Mouse (Mus musculus) liver, embryonic 11.5 days (tissue): Measurements from ENCODE around the gene Prkacb. TPM values are rescaled to one million over a fixed set of nuclear protein-coding genes. Genes with fewer than 3 reads are reported as not detected.

Experiments used
- ATAC-seq: fragments of 200-750 bp; cut with Nextera tagmentation; replicated peaks from 2 replicates; pipeline ENCODE4 v1.8.0; 2017; ENCODE audit warnings: moderate number of reproducible peaks, mild to moderate bottlenecking, moderate TSS enrichment, moderate library complexity; ENCODE audit not compliant: low FRiP score
- DNase-seq: peaks from one replicate; pipeline ENCODE4 v3.0.0-alpha.2; 2017; ENCODE audit warnings: low spot score
- H3K27ac ChIP-seq: fragments of 300-500 bp; sonication (generic); 2 replicates; pipeline ENCODE4 v1.5.1; 2014; ENCODE audit warnings: mild to moderate bottlenecking, low read depth, low read length, control low read depth
- H3K27me3 ChIP-seq: fragments of 300-500 bp; sonication (generic); replicated peaks from 2 replicates; pipeline ENCODE4 v1.6.1; 2014; ENCODE audit warnings: low read length, mixed read lengths; ENCODE audit not compliant: control insufficient read depth, insufficient read depth
- H3K36me3 ChIP-seq: fragments of 300-500 bp; sonication (generic); 2 replicates; pipeline ENCODE4 v1.6.1; 2014; ENCODE audit warnings: mild to moderate bottlenecking, low read length, moderate library complexity, mixed read lengths; ENCODE audit not compliant: control insufficient read depth, insufficient read depth
- H3K4me1 ChIP-seq: fragments of 300-500 bp; sonication (generic); replicated peaks from 2 replicates; pipeline ENCODE4 v1.6.1; 2014; ENCODE audit warnings: low read length, mixed read lengths; ENCODE audit not compliant: control insufficient read depth, insufficient read depth
- H3K4me2 ChIP-seq: fragments of 300-500 bp; sonication (generic); 2 replicates; pipeline ENCODE4 v1.6.1; 2014; ENCODE audit warnings: mild to moderate bottlenecking, control low read depth, moderate library complexity
- H3K4me3 ChIP-seq: fragments of 300-500 bp; sonication (generic); 2 replicates; pipeline ENCODE4 v1.5.1; 2014; ENCODE audit warnings: low read depth, low read length, control low read depth
- H3K9ac ChIP-seq: fragments of 300-500 bp; sonication (generic); 2 replicates; pipeline ENCODE4 v1.6.1; 2014; ENCODE audit warnings: low read depth, low read length, control low read depth
- H3K9me3 ChIP-seq: fragments of 300-500 bp; sonication (generic); 2 replicates; pipeline ENCODE4 v1.6.1; 2016; ENCODE audit warnings: low read length, inconsistent platforms, mixed read lengths; ENCODE audit not compliant: control insufficient read depth
- WGBS: fragments of 180-500 bp; shearing (Covaris S2); extraction: QIAGEN DNeasy Blood & Tissue Kit; methylation state at CpG from one replicate; pipeline ENCODE4 v1.1.7; 2014; 5-methylcytosine and 5-hydroxymethylcytosine counted together
- polyA plus RNA-seq: library from polyadenylated mRNA; unstranded; fragments of >200 nt; fragmentation: Nextera tagmentation; extraction: Ambion mirVana; gene quantifications from 2 replicates; pipeline ENCODE4 v1.2.1, GENCODE M21; 2014

The Prkacb gene
- polyA plus RNA-seq, 1 experiment from 2014 or later: 38.6 TPM

DNA sequence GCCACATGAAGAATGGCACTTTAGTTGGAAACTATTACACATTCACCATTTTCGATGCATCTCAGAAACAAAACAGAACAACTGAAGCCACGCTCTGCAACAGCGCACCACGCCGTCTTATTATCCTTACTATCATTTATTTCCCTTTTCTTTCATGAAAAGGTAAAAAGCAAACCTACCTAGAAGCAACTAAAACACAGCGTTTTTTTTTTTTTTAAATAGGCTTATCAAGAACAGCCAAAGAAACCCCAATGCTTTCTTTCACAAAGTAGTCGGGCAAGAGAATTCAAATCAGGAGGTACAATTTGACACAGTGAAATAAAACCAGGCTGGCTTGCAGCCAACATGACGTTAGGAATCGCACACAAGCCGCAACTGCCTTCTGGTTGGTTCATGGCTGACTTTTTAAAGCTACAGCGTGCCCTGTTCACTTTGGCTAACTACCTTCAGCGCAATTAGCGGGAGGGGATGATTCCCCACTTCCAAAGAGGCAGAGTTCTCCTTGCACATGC is 130.6 kb downstream of the Prkacb start:
- H3K4me3 ChIP-seq: no peak overlapping the region
- H3K9me3 ChIP-seq: no peaks in the 10 kb centered on the region
- H3K4me2 ChIP-seq: peak overlapping the region; percentile 39
- no peaks in the 10 kb centered on the region for H3K27me3 ChIP-seq
- no peaks in the 10 kb centered on the region for H3K36me3 ChIP-seq
- peak overlapping the region; percentile 32; the same call in 1 of the 2 replicates for H3K27ac ChIP-seq
- ATAC-seq (no peak), DNase-seq (no peak)
- peaks cover 13% of the 10 kb centered on the region; the same call in 1 of the 2 replicates for H3K4me1 ChIP-seq
- whole genome bisulfite sequencing: 59% methylated on average over 13 of the region's 13 CpGs
- no peak overlapping the region for H3K9ac ChIP-seq

DNA sequence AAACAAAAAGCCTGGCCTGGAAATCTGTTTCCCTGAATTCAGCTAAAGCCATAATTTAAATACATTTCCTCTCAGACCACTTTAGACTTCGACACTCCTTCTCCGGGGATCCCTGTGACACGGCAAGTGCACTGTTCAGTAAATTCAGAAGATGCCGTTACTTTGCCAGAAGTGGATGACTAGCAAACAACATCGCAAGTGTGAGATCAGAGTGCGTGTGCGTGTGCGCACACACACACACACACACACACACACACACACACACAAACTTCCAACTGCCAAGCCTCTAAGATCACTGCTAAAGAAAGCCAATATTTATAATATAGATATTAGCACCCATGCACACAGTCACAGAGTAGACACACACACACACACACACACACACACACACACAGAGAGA is 131.1 kb downstream of the Prkacb start:
- ATAC-seq: no peak
- 84% methylated on average over 8 of the region's 8 CpGs for WGBS
- Histone ChIP-seq H3K4me1 (peaks cover 13% of the 10 kb centered on the region; the same call in 1 of the 2 replicates), H3K27ac (no peak overlapping the region), H3K36me3 (no peaks in the 10 kb centered on the region), H3K27me3 (no peaks in the 10 kb centered on the region), H3K4me3 (no peak overlapping the region), H3K9ac (no peak overlapping the region), H3K9me3 (no peaks in the 10 kb centered on the region), H3K4me2 (no peak overlapping the region)
- no peak for DNase-seq

- Histone ChIP-seq H3K4me1 (peaks cover 3% of the 10 kb centered on the region; the same call in 1 of the 2 replicates), H3K9me3 (no peaks in the 10 kb centered on the region), H3K36me3 (no peaks in the 10 kb centered on the region), H3K27me3 (no peaks in the 10 kb centered on the region), H3K4me3 (no peak overlapping the region), H3K27ac (no peak overlapping the region), H3K4me2 (no peak overlapping the region), H3K9ac (no peak overlapping the region)
- WGBS: 82% methylated on average over 13 of the region's 13 CpGs
- DNase-seq: no peak
- no peak for ATAC-seq
Observed at GRCm38 (mm10) chr3:146680625-146681024, 132.2 kb downstream of the Prkacb start.

DNA sequence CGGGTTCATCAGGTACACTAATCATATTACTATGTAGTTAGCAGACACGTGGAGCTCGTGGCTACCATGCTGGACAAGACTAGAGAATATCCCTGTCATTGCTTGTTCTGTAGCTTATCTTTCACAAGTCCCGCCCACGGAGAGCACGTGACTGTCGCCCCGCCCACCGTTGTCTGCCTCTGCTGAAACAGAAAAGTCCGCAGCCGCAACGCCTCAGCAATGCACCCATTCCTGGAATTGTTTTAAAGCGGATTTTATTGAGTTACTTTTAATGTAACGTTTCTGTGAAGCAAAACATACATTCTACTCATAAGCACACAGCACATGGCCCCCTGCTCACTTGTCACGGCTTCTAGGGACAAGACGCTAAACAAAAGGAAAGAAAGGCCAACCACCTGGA is 133.1 kb downstream of the Prkacb start:
- ATAC-seq: no peak
- no peak for DNase-seq
- WGBS: 86% methylated on average over 16 of the region's 16 CpGs
- Histone ChIP-seq H3K36me3 (no peaks in the 10 kb centered on the region), H3K9ac (no peak overlapping the region), H3K27me3 (no peaks in the 10 kb centered on the region), H3K4me1 (peaks cover 2% of the 10 kb centered on the region; the same call in 1 of the 2 replicates), H3K4me2 (no peak overlapping the region), H3K4me3 (no peak overlapping the region), H3K27ac (no peak overlapping the region), H3K9me3 (no peaks in the 10 kb centered on the region)

Other genes with a start within 250 kb of the Prkacb start
- gene Uox, start 242.6 kb downstream of the Prkacb start, polyA plus RNA-seq: 0.34 and 0.55 TPM in 2 replicates
- gene Dnase2b, start 197.4 kb downstream of the Prkacb start, polyA plus RNA-seq: 0.09 and 0.11 TPM in 2 replicates
- not detected in 2 replicates for gene 4930503B20Rik, start 161.7 kb downstream of the Prkacb start, polyA plus RNA-seq
- 0.47 and 0.73 TPM in 2 replicates for gene Samd13, start 127.4 kb downstream of the Prkacb start, polyA plus RNA-seq
- gene Ttll7, start 39.4 kb upstream of the Prkacb start, polyA plus RNA-seq: 0.99 and 1.0 TPM in 2 replicates